Mouse (Mus musculus) midbrain, embryonic 10.5 days (tissue): ENCODE data around the gene Heca. TPM values are rescaled to one million over a fixed set of nuclear protein-coding genes. Genes with fewer than 3 reads are reported as not detected.

Experiments
- polyA plus RNA-seq: library from polyadenylated mRNA; unstranded; fragments of >200 nt; fragmentation: Nextera tagmentation; extraction: Ambion mirVana; gene quantifications from 2 replicates; pipeline ENCODE4 v1.2.1, GENCODE M21; 2016

Heca gene
- polyA plus RNA-seq, 1 experiment from 2014 or later = 2.8 TPM

Other genes with a start within 250 kb of the Heca start
- 59.6 and 60.1 TPM in 2 replicates for gene Cited2, start 224.8 kb downstream of the Heca start, polyA plus RNA-seq
- 4.4 and 4.7 TPM in 2 replicates for gene Txlnb, start 151.8 kb downstream of the Heca start, polyA plus RNA-seq
- 152 and 161 TPM in 2 replicates for gene Abracl, start 75.2 kb upstream of the Heca start, polyA plus RNA-seq
- gene Reps1, start 107.8 kb upstream of the Heca start, polyA plus RNA-seq = 11.8 and 15.1 TPM in 2 replicates